Mouse (Mus musculus): ENCODE measurements around the gene Six1.

Gene Six1

GRCm38 (mm10) chr12:73049520-73050225 is 4.0 kb downstream of the Six1 start:
- DNase-seq, result no peak

DNA sequence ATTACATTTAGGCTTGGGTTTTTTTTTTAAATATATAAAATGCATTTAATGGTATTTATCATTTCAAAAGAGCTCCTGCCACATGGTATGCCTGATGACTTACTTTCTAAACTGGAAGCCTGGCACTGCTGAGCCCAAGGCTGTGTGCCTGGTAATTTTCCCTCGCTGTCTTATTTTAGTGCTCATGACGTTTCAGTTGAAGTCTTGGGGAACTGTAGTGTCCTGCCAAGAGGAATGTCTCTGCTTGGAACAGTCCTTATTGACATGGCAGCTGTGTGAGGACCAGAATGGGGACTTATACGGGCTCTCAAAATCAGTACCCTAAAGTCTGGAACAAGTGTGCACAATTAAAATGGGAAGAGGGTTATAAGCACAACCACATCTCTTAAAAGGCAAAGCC is 5.2 kb downstream of the Six1 start:
- no peak for DNase-seq

DNA sequence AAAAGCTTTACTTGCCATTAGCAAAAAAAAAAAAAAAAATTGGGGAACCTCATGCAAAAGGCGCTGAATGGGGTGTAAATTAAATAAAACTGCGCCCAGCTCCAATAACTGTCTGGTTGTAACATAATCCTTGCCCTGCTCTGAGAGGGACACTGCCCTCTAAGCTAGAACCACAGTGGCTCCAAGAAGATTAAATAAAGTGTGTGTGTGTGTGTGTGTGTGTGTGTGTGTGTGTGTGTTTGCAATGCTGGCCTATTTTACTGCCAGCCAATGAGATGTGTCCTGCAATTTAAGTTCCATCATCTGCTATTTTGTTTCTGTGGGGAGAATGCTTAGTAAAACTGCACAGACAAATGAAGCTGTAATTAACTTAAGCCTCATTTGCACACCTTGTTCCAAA is 6.1 kb downstream of the Six1 start:
- no peak for DNase-seq

- no peak for DNase-seq
Measured at GRCm38 (mm10) chr12:73046607-73047180, 7.0 kb downstream of the Six1 start.

GRCm38 (mm10) chr12:73045724-73046606 is 7.7 kb downstream of the Six1 start:
- DNase-seq, result no peak

- no peak for DNase-seq
Measured at GRCm38 (mm10) chr12:73045046-73045723, 8.5 kb downstream of the Six1 start.

DNA sequence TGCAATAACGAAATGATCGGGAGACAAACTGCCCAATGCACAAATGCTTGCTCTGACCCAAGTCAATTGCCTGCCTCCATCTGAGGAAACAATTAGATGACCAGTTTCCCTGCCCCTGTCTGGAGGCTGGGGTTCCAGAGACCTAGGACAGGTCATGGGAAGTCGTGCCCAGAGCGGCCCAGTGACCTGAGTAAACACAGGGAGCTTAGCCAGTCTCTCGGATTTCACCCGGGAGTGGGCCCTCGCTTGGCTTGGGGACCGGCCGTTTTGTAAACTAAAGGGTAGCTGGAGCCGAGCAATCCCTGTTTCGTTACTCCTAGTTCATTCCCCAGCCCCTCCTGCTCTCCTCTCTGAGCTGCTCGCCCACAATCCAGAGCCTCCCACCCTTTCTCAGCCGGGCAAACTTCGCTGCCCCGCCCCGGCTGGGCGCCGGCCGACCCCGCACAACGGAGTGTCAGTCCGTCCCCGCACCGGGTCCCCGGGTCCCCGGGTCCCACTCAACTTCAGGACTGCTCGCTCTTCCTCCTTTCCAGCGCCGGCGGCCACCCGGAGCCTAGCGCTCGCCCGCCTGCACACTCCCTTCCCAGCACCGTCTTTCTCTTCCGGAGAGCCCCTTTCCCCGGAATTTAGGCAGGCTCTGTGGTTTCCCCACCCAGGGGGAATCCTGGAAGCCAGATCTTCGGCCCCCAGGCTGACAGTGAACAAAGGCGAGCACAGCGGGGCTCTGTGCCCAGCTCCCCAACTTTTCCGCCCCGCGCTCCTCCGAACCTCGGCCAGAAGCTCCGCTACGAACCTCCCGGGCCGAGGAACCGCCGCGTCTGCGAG is 9.3 kb downstream of the Six1 start:
- DNase-seq, result no peak

DNA sequence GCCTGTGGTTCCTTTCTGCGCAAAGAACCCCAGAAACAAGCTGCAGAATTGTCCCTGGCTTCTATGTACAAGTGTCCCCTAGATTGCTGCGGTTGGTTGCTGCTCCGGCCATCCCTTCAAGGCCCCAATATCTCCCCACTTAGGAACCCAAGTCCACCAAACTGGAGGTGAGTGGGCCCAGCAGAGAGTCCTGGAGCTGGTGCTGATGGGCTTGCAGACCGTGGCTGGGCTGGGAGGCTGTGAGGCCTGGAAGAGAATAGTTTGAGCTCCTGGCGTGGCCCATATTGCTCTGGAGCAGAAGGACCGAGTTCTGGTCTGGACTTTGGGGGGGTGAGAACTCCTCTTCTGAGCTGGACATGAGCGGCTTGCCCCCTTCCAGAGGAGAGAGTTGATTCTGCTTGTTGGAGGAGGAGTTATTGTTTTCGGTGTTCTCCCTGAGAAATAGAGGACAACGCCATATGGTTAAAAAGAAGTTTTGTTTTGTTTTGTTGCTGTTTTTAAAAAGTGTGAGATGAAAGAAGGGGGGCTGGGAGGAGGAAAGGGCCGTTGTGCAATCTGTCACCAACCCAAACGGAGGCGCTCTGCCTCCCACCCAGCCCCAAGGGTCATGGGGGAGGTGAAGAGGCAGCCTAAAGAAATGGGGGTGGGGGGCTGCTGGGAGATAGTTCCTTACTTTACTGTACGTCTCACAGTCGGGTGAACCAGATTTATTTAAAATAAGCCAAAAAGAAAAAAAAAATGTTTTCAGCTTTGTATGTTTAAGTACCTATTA is 10.1 kb downstream of the Six1 start:
- no peak for DNase-seq

DNA sequence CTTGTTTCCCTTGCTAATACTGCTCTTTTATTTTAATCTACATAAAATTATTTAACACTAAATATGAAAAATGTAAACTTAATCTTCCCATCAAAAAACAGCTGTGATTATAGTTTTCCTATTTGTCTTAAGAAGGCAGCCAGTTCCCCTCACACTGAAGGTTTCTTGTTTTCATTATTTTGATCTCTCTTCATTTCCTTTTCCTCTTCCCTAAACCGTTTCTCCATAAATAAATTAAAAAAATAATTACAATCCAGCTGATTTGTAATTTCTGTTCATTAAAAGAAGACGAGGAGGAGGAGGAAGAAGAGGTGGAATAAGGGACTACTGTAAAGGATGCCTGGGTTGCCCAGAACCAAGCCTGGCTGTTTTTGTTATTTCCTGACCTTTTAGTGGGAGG is 10.8 kb downstream of the Six1 start:
- no peak for DNase-seq

- no peak for DNase-seq
Measured at GRCm38 (mm10) chr12:73042406-73042805, 11.3 kb downstream of the Six1 start.

GRCm38 (mm10) chr12:73041256-73041630 is 12.4 kb downstream of the Six1 start:
- no peak for DNase-seq

DNA sequence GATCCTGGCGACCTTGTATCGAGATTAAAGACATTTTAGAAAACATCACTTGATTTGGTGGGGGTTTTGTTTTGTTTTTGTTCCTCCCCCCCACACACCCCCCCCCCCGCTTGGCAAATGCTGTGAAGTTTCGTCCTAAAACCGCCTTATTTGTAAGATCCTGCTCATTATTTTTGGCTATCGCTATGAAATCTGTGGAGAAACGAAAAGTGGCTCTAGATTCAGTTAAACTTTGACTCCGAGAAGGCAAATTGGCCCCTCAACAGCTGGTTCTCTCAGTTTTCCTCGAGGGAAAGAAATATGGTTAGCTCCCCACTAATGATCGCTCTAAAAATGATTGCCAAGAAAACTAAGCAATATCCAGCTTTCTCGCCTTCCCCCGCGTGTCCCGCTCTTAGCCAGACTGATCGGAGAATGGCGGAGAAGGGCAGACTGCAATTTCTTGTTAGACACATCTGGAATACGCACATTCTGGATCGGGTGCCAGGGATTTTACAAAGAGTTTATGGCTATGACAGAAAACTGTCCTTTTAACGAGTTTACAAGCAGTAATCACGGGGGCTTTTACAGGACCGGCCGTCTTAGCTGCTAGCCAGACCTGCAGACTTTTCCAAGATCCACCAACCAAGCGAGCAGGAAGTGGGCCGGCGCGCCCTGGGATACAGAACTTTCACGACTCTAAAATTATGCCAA is 13.0 kb downstream of the Six1 start:
- DNase-seq, result no peak

DNA sequence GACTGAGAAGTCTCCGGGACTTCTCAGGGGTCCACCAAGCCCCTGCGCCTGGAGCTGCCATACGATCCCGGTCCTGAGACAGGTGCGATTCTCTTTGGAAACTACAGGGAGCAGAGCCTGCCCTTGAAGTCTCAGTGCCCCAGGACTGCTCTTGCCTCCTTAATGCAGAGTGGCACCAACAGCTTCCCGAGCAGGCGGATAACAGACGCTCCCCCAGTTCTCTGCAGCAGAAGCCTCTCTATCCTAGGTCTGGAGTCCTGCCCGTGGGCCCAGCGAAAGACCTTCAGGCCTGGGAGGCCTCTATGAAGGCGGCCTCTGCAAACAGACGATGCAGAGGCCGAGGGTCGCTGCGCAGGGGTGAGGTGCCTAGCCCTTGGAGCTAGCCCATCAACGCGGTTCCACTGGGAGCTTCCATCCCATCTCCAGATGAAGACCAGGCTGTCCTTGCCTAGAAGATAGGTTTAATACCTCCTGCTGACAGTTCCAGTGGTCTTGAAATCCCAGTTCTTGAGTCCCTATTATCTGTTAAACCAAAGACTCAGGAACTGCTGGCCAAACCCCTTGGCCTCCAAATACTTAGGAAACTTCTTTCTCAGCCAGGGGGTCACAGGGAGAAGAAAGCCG is 13.6 kb downstream of the Six1 start:
- no peak for DNase-seq

- no peak for DNase-seq
Measured at GRCm38 (mm10) chr12:73038992-73039938, 14.4 kb downstream of the Six1 start.

DNA sequence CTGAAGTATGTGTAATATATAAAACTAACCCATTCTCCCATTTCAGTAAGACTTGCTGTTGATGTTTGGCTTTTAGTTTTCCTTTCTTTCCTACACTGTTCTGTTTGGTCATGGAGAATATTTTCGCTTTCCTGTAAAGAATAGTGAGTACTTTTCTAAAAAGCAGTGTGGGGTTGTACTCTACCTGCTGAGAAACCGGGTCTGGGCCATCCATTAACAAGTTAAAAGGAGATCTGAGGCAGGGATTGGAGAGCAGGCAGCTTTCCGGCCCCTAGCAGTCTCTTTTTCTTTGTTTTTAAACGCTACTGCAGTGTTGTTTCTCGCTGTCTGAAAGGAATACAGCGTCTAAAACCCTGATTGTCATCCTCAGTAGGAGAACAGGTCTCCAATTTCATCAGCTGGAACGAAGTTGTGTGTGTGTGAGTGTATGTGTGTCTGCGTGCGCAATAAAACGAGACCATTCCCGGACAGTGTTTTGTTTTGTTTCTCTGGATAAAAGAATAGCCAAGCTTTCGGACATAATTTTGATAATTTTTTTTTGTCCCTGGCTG is 15.2 kb downstream of the Six1 start:
- no peak for DNase-seq

- DNase-seq, result no peak
Measured at GRCm38 (mm10) chr12:73037385-73038160, 16.1 kb downstream of the Six1 start.

GRCm38 (mm10) chr12:73034901-73035895 is 18.5 kb downstream of the Six1 start:
- no peak for DNase-seq

All from cerebellum, adult 11 months (tissue).